Mouse (Mus musculus): ENCODE results near the gene Phactr2.
"Not testable (repeated sequence)": the region's sequence is repeated elsewhere in the genome, so short reads cannot be mapped to it uniquely, and the experiment has no call there.

The Phactr2 gene

DNA sequence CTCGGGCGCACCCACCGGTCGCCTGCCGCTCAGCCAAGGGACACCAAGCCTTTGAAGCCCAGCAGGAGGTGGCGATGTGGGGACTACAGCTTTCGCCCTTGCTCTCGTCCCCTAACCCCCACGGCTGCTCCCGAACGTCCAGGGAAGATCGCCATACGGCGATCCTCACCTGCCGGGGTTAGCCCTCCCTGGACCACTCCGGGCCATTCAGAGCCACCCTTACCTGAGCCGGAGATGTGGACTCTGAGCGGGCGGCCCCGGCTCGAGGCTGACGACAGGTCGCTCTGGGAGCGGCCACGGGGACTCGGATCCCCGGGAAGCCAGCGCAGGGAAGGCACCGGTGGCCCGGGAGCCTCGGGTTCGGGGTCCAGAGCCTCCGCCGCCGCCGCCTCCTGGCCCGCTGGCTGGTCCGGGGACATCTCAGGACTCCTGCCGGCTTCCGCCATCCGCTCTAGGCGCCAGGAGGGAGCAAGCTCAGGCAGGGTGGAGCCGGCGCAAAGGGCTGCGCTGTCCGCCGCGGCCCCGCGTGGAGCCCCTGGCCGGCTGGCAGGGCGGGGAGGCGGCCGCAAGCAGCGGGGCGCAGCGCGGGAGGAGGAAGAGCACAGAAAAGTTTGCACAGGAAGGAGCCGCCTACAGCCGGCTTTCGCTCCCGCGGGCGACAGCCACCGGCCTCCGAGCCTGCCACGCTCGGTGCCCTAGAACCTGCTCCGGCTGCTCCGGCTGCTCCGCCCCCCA is at the start of gene Phactr2:
TSS of gene Phactr2 (minus strand) at position 580 of the 735 bp plus-strand sequence.
- in situ Hi-C loops (cut with MboI), result no loop called here

DNA sequence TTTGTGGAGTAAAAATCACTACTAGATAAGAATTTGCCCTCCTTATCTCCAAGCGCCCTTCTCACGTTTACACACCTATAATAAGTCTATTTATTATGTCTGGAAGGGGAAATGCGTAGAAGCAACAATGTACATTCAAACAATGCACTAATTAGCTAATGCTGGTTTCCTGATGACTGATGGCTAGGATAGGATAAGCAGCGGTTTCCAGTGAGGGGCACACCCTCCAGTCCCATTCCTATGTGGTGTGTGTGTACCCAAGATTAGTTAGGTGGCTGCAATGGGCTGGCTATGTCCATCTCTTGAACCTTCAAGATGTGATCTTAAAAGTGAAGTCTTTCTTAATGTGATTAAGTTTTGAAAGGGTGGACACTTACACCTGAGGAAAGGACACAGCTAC is 47.6 kb upstream of the Phactr2 start:
- in situ Hi-C loops (cut with MboI), result no loop called here

DNA sequence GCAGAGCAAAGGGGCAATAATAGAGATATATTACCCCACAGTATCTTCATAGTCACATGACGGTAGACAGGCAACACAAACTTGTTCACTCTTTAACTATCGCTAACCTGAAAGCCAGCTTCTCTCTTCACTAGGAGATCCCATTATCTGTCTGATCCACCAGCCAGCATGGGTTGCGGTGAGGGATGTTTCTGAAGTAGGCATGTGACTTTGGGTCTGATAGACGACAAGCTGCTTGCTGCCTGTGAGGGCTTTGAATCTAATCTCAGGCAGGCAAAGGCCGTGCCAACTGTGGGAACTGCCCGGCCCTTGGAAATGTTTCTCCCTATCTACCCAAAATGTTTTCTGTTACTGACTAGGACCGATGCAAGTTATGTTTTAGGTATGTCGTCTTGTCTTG is 28.2 kb upstream of the Phactr2 start:
- in situ Hi-C loops (cut with MboI), result no loop called here

DNA sequence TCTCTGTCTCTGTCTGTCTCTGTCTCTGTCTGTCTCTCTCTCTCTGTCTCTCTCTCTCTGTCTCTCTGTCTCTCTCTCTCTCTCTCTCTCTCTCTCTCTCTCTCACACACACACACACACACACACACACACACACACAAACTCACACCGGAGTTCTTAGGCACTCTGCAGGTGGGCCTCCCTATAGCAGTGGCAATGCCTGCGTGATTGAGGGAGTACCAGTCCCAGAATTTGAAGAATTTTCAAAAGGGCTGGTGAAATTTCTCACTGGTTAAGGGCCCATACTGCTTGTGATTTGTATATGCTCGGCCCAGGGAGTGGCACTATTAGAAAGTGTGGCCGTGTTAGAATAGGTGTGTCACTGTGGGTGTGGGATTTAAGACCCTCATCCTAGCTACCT is 27.3 kb upstream of the Phactr2 start:
- in situ Hi-C loops (cut with MboI), result not testable (repeated sequence)

DNA sequence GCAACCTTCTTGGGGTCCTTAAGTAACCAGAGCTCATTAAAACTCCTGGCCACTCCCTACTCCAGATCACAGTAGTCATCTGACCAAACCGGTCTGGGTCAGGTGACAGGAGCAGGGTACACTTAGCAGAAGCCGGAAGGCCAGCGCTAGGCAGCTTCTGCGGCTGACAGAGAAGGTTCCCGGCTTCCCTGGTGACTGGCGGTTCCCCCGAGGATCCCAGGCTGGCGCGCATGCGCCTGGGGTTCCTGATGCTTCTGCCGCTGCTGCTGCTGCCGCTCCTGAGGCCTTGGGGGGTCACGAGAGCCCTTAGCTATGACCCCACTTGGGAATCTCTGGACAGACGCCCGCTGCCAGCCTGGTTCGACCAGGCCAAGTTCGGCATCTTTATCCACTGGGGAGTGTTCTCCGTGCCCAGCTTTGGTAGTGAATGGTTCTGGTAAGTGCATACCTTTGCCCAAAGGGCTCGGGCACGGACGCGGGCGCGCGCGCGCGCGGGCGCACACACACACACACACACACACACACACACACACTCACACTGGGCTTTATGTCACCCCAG is 26.8 kb upstream of the Phactr2 start:
- in situ Hi-C loops (cut with MboI), result no loop called here

DNA sequence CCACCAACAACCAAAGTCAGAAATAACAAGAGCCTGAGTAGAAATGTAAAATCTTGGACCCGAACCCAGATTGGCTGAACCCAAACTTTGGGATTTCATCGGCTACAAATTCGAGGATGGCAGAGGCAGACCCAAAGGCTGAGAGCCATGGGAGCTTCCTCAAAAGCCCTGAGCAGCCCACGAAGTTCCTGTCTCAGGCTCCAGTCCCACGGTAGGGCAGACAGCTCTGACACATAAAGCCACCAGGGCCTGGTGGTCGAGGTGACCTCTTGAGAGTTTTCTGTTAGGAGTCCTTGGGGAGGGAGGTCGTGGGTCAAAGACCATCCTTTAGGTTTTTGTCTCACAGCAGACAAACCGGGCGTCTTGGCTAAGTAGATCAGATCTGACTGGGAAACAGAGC is 26.3 kb upstream of the Phactr2 start:
- in situ Hi-C loops (cut with MboI), result no loop called here

DNA sequence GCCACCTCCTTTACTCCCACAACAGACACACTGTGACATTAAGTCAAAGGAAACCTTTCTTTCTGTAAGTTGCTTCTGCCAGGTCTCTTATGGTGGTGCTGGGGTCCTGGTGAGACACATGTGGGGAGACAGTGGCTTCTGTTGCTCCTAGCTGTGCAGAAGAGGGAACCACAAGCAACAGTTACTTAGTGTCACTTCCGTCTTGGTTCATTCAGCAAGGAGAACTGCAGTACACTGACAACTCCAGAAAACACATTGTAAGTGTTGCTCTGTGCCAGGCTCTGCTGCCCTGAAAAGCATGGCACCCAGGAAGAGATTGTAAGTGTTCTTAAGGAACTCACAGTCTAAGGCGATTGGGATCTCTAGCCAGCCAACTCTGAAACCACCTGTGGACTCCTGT is 25.1 kb upstream of the Phactr2 start, which contains the start of gene Fuca2:
TSS of gene Fuca2 (plus strand) at position 210 of the 400 bp plus-strand sequence.
- in situ Hi-C loops (cut with MboI), result no loop called here

DNA sequence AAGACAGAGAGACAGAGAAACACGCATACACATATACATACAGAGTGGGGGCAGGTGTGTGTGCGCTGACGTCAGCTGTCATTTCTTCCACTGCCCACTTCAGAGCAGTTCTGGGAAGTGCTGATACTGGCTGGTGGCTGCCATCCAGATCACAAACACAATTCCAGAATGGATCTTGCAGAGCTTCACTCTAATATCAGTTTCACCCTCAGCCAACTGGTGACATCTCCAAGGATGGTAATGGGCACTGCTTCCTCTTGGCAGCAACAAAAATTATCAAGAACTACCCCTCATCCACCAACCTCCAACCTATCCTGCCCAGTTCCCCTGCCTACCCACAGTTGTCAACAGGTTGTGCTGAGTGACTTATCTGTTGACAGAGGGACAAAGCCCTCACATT is 22.1 kb upstream of the Phactr2 start:
- in situ Hi-C loops (cut with MboI), result no loop called here

DNA sequence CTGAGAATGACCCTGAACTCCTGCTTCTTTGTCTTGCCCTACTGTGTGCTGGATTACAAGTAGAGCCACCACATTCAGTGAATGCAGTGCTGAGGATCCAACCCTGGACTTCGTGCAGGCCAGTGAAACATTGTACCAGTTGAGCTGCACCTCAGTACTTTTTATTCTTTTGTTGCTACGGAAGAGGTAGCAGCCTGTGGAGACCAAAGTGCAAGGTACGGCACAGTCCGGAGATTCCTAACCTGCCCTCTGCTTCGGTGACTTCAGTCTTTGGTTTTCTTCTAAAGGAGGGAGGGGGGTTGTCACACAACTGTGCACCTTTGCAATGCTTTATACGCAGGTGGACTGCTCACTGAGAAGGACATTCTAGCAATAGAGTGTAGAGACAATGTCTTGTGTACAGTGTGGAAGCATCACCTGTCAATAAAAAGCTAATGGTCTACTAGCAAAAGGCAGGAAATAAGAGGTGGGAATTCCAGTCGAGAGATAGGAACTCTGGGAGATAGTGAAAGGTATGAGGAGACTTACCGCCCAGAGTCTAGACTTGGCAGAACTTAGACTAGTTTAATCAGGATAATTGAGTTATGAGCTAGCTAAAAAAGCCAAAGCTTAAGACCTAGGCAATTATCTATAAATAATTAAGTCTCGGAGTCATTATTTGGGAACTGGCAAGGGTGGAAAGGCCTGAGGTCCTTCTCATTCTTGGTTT is 19.9 kb upstream of the Phactr2 start:
- in situ Hi-C loops (cut with MboI), result no loop called here

DNA sequence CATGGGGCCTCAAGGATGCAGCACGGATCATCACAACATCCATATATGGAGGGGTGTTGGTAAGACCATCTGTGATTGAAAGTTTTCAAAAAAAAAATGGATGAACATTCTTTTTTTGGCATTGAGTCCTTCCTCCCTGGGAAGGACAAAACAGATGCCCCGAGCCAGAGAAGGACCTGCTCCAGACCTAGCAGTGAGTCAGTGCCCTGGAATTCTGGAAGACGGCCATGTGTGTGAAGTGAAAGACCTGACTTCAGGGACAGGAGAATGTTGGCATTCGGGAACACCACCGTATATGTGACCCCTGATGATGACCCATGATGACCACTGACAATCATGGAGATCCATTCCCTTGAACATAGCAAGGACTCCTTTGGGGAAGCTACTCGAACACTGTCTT is 15.5 kb upstream of the Phactr2 start:
- in situ Hi-C loops (cut with MboI), result no loop called here

DNA sequence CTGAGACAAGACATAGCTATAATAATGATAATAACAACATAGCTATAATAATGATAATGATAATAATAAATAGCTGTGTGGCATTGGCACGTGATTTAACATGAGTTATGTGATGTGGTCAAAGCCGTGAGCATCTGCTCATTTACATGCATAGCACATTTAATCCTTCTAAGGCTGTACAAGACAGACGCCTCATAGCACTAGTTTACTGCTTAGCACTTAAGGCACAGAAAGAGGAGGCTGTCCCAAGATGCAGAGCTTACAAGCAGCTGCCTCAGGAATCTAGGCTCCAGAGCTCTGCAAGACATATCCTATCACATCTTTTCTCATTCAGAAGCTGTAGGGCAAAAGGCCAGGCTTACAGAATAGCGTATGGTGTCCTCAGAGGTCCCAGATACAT is 11.7 kb upstream of the Phactr2 start:
- in situ Hi-C loops (cut with MboI), result no loop called here

DNA sequence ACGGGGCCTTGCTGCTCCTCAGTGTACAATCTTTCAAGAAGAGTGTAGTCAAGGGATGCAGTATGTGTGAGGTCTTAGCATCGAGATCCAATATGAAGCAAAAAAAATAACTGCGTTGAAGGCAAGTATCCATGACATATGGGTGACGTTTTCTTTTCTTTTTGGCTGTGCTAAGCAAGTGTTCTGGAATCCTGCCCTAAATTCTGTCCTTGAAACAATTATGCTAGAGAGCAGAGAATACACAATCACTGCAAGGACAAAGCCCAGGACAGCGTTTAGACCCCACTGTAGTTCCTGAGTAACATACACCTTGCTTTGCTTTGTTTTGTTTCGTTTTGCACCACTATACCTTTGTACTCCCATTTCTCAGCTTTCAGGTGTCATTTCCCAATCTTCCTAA is 5.1 kb upstream of the Phactr2 start:
- in situ Hi-C loops (cut with MboI), result no loop called here

DNA sequence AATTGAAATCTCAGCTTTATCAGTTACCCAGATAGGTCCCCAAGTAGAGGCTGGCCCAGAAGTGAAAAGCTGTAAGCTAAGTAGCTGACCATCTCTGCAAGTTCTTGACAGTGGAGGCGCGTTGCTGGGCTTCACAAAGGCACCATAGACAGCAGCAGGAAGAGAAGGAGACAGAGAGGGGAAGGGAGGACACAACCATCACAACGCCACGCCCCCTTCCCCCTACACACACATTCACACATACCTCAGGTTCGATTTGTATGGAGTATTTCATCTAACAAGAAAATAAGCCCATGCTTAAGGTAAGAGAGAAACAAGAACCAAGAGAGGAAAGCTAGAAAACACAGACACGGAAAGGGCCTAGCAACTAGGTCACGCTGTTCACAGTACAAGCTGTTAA is 909 bp upstream of the Phactr2 start:
- in situ Hi-C loops (cut with MboI), result no loop called here

DNA sequence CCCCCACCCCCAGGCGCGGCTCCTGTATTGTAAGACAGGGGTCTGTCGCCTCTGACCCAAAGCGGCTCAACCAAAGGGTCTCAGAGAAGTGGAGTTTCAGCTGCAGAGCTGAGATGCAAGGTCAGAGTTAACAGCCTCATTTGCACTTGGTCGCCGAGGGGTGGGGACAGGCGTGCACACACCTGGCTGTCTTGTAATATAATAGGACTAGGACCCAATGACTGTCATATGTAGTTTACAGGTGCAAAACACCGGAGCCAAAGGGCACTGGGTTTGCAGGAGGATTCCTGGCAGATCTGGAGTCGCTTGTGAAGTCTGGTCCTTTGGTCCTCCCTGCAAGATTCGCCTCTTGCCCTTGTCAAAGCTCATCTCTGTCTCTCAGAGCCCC is 350 bp upstream of the Phactr2 start:
- in situ Hi-C loops (cut with MboI), result no loop called here

DNA sequence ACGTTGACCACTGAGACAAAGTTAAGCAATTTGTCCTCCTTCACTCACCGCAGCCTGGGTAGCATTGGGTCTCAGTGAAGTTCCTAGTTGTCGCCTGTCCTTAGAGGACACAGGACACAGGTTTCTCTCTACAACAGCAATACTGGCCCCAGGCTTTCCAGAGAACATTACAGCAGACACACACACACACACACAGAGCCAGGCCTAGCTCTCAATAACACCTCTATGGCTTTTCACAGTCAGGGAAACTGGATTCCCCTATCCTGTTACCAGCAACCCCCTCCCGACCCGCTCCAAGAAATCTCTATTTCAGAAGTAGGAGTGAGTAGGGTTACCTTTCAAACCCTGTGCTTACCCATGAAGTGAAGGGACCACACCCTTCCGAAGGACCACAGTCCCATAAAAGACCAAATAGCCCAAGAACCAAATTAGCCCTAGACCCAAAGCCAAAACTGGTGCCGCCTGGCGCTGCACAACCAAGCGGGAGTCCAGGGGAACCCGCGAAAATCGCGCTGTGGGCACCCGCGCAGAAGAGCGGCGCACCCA is 852 bp downstream of the Phactr2 start:
- in situ Hi-C loops (cut with MboI), result no loop called here

DNA sequence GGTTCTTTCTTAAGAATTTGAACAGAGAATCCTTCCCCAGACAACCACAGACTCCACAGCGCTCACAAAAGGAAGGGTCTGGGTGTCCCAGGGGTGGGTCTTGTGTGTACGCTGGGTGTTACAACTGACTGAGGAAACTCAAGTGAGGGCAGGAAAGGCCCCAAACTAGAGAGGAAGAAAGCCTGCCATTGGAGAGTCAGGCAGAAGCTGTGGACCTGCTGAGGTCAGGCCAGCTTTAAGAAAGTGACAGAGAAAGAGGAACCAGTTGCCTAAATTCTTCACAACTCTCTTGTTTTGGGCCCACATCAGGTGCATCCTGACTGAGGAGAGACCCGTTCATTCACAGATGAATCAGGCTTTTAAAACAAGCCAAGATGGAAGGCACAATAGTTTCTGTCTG is 4.0 kb downstream of the Phactr2 start:
- in situ Hi-C loops (cut with MboI), result no loop called here

DNA sequence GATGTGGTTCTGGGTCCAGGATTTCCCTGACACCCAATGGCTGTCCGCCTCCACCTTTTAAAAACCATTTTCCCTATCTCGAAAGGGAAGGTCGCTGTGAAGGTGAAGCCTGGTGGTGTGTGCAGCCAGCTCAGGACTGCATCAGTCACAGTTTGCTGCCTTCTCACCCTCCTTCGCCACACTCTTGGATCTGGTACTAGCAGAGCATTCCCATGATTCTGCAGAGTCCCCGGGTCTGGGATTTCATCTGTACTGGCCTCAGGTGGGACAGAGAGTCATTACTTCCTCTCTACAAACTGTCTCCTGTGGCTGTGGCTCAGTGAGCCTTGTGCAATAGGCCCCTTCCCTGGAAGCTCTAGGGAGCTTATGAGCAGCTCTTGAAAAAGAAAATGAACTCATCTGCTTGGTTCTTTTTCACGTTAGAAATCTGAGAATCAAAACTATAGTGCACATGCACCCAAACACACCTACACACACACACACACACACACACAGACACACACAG is 6.1 kb downstream of the Phactr2 start:
- in situ Hi-C loops (cut with MboI), result not testable (repeated sequence)

DNA sequence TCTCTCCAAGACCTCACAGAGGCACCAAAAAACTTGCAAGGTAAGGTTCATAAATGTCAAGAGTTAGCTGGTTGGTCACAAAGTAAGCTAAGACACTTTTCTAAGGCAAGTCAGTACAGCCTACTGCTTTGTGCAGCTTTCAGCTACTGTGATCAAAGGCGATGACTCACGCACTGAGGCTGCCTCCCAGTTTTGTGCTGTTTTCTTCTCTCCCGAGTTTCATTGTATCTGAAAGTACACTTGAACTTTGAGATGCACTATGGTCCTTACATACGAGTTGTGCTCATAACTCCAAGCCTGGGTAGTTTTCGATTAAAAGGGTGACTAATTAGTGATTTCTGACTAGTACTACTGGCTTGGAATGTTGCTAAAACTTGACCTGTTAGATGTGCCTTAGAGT is 7.3 kb downstream of the Phactr2 start:
- in situ Hi-C loops (cut with MboI), result no loop called here

DNA sequence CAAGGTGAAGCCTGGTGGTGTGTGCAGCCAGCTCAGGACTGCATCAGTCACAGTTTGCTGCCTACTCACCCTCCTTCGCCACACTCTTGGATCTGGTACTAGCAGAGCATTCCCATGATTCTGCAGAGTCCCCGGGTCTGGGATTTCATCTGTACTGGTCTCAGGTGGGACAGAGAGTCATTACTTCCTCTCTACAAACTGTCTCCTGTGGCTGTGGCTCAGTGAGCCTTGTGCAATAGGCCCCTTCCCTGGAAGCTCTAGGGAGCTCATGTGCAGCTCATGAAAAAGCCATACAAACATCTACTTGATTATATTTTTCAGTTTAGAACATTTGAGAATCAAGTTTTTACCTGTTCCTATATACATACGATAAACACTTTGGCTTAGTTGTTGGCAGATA is 9.9 kb downstream of the Phactr2 start:
- in situ Hi-C loops (cut with MboI), result not testable (repeated sequence)

DNA sequence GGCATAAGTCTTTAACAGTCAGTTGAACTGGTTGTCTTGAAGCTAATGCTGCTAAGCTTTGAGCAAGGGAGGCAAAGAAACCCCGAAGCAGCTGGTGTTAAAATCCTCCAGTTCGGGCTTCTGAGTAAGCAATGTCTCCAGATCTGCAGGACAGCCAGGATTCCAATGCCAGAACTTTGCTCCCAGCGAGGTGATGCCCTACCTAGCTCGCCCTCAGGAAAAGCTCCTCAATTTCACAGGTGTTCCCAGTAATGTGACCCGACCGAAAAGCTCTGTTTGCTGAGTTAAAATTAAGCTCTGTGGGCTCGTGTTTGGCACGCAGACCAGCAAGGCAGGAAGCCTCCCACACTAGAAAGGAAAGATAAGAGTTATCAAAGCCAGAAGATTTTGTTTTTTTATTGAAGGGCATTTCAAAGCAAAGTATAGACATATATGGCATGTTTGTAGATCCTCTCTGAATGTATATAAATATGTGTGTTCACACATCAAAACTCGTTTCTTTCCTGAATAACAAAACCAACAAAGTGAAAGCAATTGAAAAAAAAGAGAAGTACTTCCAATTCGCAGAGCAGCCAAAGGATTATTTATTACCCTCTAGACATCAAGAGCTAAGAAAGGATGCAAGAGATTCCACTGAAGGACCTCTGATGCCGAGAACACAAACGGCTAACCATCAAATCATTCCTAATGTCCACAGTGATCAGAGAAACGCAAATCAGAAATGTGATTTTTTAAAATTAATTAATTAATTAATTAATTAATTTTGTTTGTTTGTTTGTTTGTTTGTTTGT is 20.8 kb downstream of the Phactr2 start:
- in situ Hi-C loops (cut with MboI), result no loop called here

DNA sequence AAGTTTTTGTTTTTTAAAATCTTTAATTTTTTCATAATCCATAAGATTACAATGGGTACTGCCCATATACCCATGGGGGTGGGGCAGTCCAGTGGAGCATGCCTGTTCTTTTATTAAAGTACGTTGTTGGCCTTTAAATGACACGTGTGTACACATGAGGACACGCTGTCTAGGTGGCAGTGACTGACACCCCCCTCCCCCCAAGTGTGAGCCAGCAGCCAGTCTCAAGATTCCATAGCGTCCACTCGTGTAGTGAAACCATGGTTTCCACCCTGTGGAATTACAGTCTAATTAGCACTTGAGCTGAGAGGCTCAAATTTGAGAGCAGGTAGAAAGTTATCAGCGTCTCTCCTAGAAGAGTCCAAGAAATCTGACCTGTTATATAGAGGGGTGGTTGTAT is 22.6 kb downstream of the Phactr2 start:
- in situ Hi-C loops (cut with MboI), result no loop called here
